Comparison of ENCODE assay signal across 12 mouse cellular contexts in the genomic region with DNA sequence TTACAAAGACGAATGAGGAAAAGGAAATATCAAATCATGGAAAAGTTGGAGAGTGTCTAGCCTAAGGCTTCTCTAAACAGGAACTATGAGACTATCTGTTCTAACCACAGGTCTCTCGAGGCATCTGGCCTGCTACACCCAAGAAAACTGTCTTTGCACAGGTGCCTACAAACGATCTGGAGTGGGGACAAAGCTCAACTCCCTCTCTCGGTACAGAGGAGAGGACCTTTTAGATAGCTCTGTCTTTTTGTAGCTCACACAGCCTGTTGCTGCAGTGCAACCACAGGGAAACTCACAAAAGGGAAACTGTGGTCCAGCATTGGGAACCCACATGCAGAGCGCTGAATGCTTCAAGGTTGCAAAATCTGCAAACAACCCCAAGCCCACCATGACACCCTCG.
A peak's percentile ranks its signal among the peaks of the same experiment; 100 is the strongest.
DNase-seq lines count a peak whose midpoint lies in the region; ATAC-seq and TF ChIP-seq lines count a peak whose summit lies in the region.
"Had no signal": no experiment of that assay in that cellular context is flagged by ENCODE, and none has a peak within 500 bp of the region (broad histone marks: within the 10 kb centered on the region; RNA-seq: fewer than 3 reads in every experiment).

No protein-coding gene starts in this region.

- H3K4me1 ChIP-seq in heart, embryonic 15.5 days (replicated peaks), result peaks cover 13% of the 10 kb centered on the region
- H3K4me1 ChIP-seq in liver, embryonic 11.5 days (replicated peaks; ENCODE audit: control insufficient read depth, insufficient read depth, low read length), result no peaks in the 10 kb centered on the region
- no peaks in the 10 kb centered on the region for H3K4me1 ChIP-seq in small intestine, adult 2 months (ENCODE audit: control insufficient read depth, insufficient read depth, insufficient read length, low read length)
- H3K4me1 ChIP-seq: neural tube, embryonic 15.5 days had no signal

- TF ChIP-seq CTCF in small intestine, adult 2 months (IDR thresholded peaks at IDR 0.05; ENCODE audit: extremely low read depth, insufficient read length, insufficient replicate concordance, low read depth, low read length), result no peak

- no peaks in the 10 kb centered on the region for H3K36me3 ChIP-seq in heart, embryonic 15.5 days
- H3K36me3 ChIP-seq in liver, embryonic 11.5 days (ENCODE audit: control insufficient read depth, insufficient read depth, low read length), result no peaks in the 10 kb centered on the region
- no peaks in the 10 kb centered on the region for H3K36me3 ChIP-seq in small intestine, adult 2 months (ENCODE audit: control insufficient read depth, insufficient read depth, low read length)
- H3K36me3 ChIP-seq: embryonic facial prominence, embryonic 15.5 days; heart, embryonic 13.5 days; neural tube, embryonic 15.5 days had no signal

- no peak overlapping the region for H3K4me3 ChIP-seq in heart, embryonic 15.5 days
- no peak overlapping the region for H3K4me3 ChIP-seq in liver, embryonic 11.5 days (ENCODE audit: low read depth, low read length)
- no peak overlapping the region for H3K4me3 ChIP-seq in small intestine, adult 2 months (ENCODE audit: low read depth, low read length)
- H3K4me3 ChIP-seq: embryonic facial prominence, embryonic 15.5 days; heart, embryonic 13.5 days; neural tube, embryonic 15.5 days had no signal

- DNase-seq in heart, postnatal 14 days, result no peak
- DNase-seq in B cell, adult 2 months, result peak; percentile 56 to 58
- DNase-seq in liver, embryonic 11.5 days (ENCODE audit: low spot score), result no peak
- no peak for DNase-seq in kidney, postnatal 10 days
- DNase-seq in adrenal gland, adult 8-10 months, result no peak
- DNase-seq in layer of hippocampus, adult 18-20 months (ENCODE audit: low spot score in 2 of 2), result no peak
- DNase-seq: cerebellum, adult 11 months had no signal

- intact Hi-C loops in heart, postnatal 14 days (cut with DNase I), result loop anchor here (5.0 kb wide), 1 partner anchor 75 kb away; a partner anchor contains a TSS

- no peaks in the 10 kb centered on the region for H3K27me3 ChIP-seq in heart, embryonic 15.5 days
- no peaks in the 10 kb centered on the region for H3K27me3 ChIP-seq in liver, embryonic 11.5 days (replicated peaks; ENCODE audit: control insufficient read depth, insufficient read depth, low read length)
- no peaks in the 10 kb centered on the region for H3K27me3 ChIP-seq in small intestine, adult 2 months (ENCODE audit: control insufficient read depth, insufficient read depth, low read length)
- H3K27me3 ChIP-seq: embryonic facial prominence, embryonic 15.5 days; heart, embryonic 13.5 days; neural tube, embryonic 15.5 days had no signal

- peak overlapping the region; percentile 40; the same call in 1 of the 2 replicates for H3K27ac ChIP-seq in heart, embryonic 15.5 days
- no peak overlapping the region for H3K27ac ChIP-seq in liver, embryonic 11.5 days (ENCODE audit: low read depth, low read length)
- H3K27ac ChIP-seq in small intestine, adult 2 months (ENCODE audit: insufficient read depth, low read depth, low read length), result peak overlapping the region; percentile 79
- H3K27ac ChIP-seq: embryonic facial prominence, embryonic 15.5 days; heart, embryonic 13.5 days; neural tube, embryonic 15.5 days had no signal

- H3K9ac ChIP-seq in heart, embryonic 15.5 days, result no peak overlapping the region
- H3K9ac ChIP-seq in liver, embryonic 11.5 days (ENCODE audit: low read depth, low read length), result no peak overlapping the region
- H3K9ac ChIP-seq: embryonic facial prominence, embryonic 15.5 days; heart, embryonic 13.5 days; neural tube, embryonic 15.5 days had no signal

- ATAC-seq in heart, embryonic 15.5 days (replicated peaks; ENCODE audit: insufficient number of reproducible peaks, insufficient read depth, low FRiP score, low read depth), result no peak
- ATAC-seq in liver, embryonic 11.5 days (replicated peaks; ENCODE audit: low FRiP score), result 0 out of 2 replicates have a peak, but pooled peaks have one; percentile 23

- no peaks in the 10 kb centered on the region for H3K9me3 ChIP-seq in heart, embryonic 15.5 days (replicated peaks)
- H3K9me3 ChIP-seq in liver, embryonic 11.5 days (ENCODE audit: control insufficient read depth, low read length), result no peaks in the 10 kb centered on the region
- H3K9me3 ChIP-seq: embryonic facial prominence, embryonic 15.5 days; heart, embryonic 13.5 days; neural tube, embryonic 15.5 days had no signal

- TF ChIP-seq POLR2A in small intestine, adult 2 months (IDR thresholded peaks at IDR 0.05; ENCODE audit: low read depth, low read length), result no peak

- WGBS in heart, embryonic 15.5 days, result 64% methylated on average over 6 of the region's 6 CpGs
- WGBS in liver, embryonic 11.5 days, result 35% methylated on average over 6 of the region's 6 CpGs
- WGBS in small intestine, adult 2 months, result 42% methylated on average over 6 of the region's 6 CpGs

- H3K4me2 ChIP-seq in heart, embryonic 15.5 days, result no peak overlapping the region
- H3K4me2 ChIP-seq in liver, embryonic 11.5 days, result no peak overlapping the region
- H3K4me2 ChIP-seq: embryonic facial prominence, embryonic 15.5 days; heart, embryonic 13.5 days; neural tube, embryonic 15.5 days had no signal

Comparison
In these comparisons a context has a peak if more than half of its experiments do, and no peak if none do; other contexts are left out.
1. DNase-seq: peak in B cell, adult 2 months (2 of 2); none in heart, postnatal 14 days (0 of 2), liver, embryonic 11.5 days (single experiment), kidney, postnatal 10 days (single experiment), adrenal gland, adult 8-10 months (single experiment) and layer of hippocampus, adult 18-20 months (0 of 2).